Mouse (Mus musculus): Measurements from ENCODE around the gene Actn2. TPM values are rescaled to one million over a fixed set of nuclear protein-coding genes. Genes with fewer than 3 reads are reported as not detected.
A peak's percentile ranks its signal among the peaks of the same experiment; 100 is the strongest.

Actn2 gene
- 1,874 and 1,903 TPM in 2 replicates for polyA plus RNA-seq (2015; fragmentation: Nextera tagmentation; extraction: Ambion mirVana)

GRCm38 (mm10) chr13:12340183-12340975, at the start of gene Actn2:
TSS of gene Actn2 (minus strand) at chr13:12340760.
- Histone ChIP-seq H3K27ac (ENCODE audit: low read length) (peak within 1 kb of the TSS; percentile 96), H3K27me3 (ENCODE audit: control insufficient read depth, insufficient read depth, low read length) (no peaks in the 10 kb centered on the region), H3K4me1 (ENCODE audit: control insufficient read depth, insufficient read depth, low read length) (peaks cover 8% of the 10 kb centered on the region), H3K4me2 (ENCODE audit: low read depth, low read length) (peak within 1 kb of the TSS; percentile 60), H3K36me3 (ENCODE audit: control insufficient read depth, insufficient read depth) (no peaks in the 10 kb centered on the region), H3K4me3 (ENCODE audit: low read length) (peak within 1 kb of the TSS; percentile 79), H3K9me3 (replicated peaks; ENCODE audit: control insufficient read depth, low read length) (no peaks in the 10 kb centered on the region), H3K9ac (ENCODE audit: low read length) (peak within 1 kb of the TSS; percentile 90)
- under 1% methylated on average over 43 of the region's 43 CpGs for whole genome bisulfite sequencing
- peak; percentile 88 for ATAC-seq (replicated peaks; ENCODE audit: extremely low read depth, insufficient read depth, low FRiP score)

- H3K27ac ChIP-seq (ENCODE audit: low read length), result no peak overlapping the region
These were observed 45.7 kb upstream of the Actn2 start for GRCm38 (mm10) chr13:12386286-12386685.

GRCm38 (mm10) chr13:12384796-12385195, 44.2 kb upstream of the Actn2 start:
- Histone ChIP-seq H3K4me2 (ENCODE audit: low read depth, low read length) (peak overlapping the region; percentile 8; the same call in 1 of the 2 replicates), H3K36me3 (ENCODE audit: control insufficient read depth, insufficient read depth) (no peaks in the 10 kb centered on the region), H3K4me3 (ENCODE audit: low read length) (no peak overlapping the region), H3K4me1 (ENCODE audit: control insufficient read depth, insufficient read depth, low read length) (peaks cover 4% of the 10 kb centered on the region), H3K27me3 (ENCODE audit: control insufficient read depth, insufficient read depth, low read length) (no peaks in the 10 kb centered on the region), H3K9ac (ENCODE audit: low read length) (peak overlapping the region; percentile 25; the same call in 1 of the 2 replicates), H3K9me3 (replicated peaks; ENCODE audit: control insufficient read depth, low read length) (peaks cover 6% of the 10 kb centered on the region), H3K27ac (ENCODE audit: low read length) (peak overlapping the region; percentile 80)
- ATAC-seq (replicated peaks; ENCODE audit: extremely low read depth, insufficient read depth, low FRiP score), result 0 out of 2 replicates have a peak, but pooled peaks have one; percentile 23

More at GRCm38 (mm10) chr13:12386286-12386685, 45.7 kb upstream of the Actn2 start:
- Histone ChIP-seq H3K4me1 (ENCODE audit: control insufficient read depth, insufficient read depth, low read length) (peaks cover 4% of the 10 kb centered on the region), H3K27me3 (ENCODE audit: control insufficient read depth, insufficient read depth, low read length) (no peaks in the 10 kb centered on the region), H3K9ac (ENCODE audit: low read length) (no peak overlapping the region), H3K36me3 (ENCODE audit: control insufficient read depth, insufficient read depth) (no peaks in the 10 kb centered on the region), H3K4me2 (ENCODE audit: low read depth, low read length) (no peak overlapping the region), H3K9me3 (replicated peaks; ENCODE audit: control insufficient read depth, low read length) (peaks cover 6% of the 10 kb centered on the region), H3K4me3 (ENCODE audit: low read length) (no peak overlapping the region)
- no peak for ATAC-seq (replicated peaks; ENCODE audit: extremely low read depth, insufficient read depth, low FRiP score)

GRCm38 (mm10) chr13:12376778-12377177, 36.2 kb upstream of the Actn2 start:
- ATAC-seq (replicated peaks; ENCODE audit: extremely low read depth, insufficient read depth, low FRiP score), result no peak
- H3K4me1 ChIP-seq (ENCODE audit: control insufficient read depth, insufficient read depth, low read length), result no peaks in the 10 kb centered on the region
- H3K36me3 ChIP-seq (ENCODE audit: control insufficient read depth, insufficient read depth), result no peaks in the 10 kb centered on the region
- H3K9me3 ChIP-seq (replicated peaks; ENCODE audit: control insufficient read depth, low read length), result peaks cover 4% of the 10 kb centered on the region; the same call in 1 of the 2 replicates
- no peak overlapping the region for H3K9ac ChIP-seq (ENCODE audit: low read length)
- 59% methylated on average over 1 of the region's 1 CpGs for WGBS
- H3K4me2 ChIP-seq (ENCODE audit: low read depth, low read length), result no peak overlapping the region
- H3K27ac ChIP-seq (ENCODE audit: low read length), result no peak overlapping the region
- no peaks in the 10 kb centered on the region for H3K27me3 ChIP-seq (ENCODE audit: control insufficient read depth, insufficient read depth, low read length)
- H3K4me3 ChIP-seq (ENCODE audit: low read length), result no peak overlapping the region

GRCm38 (mm10) chr13:12372755-12373154, 32.2 kb upstream of the Actn2 start:
- no peak for ATAC-seq (replicated peaks; ENCODE audit: extremely low read depth, insufficient read depth, low FRiP score)

GRCm38 (mm10) chr13:12369930-12370329, 29.4 kb upstream of the Actn2 start:
- WGBS, result 35% methylated on average over 11 of the region's 11 CpGs
- H3K36me3 ChIP-seq (ENCODE audit: control insufficient read depth, insufficient read depth), result no peaks in the 10 kb centered on the region
- peaks cover 14% of the 10 kb centered on the region for H3K4me1 ChIP-seq (ENCODE audit: control insufficient read depth, insufficient read depth, low read length)
- peak overlapping the region; percentile 66 for H3K4me2 ChIP-seq (ENCODE audit: low read depth, low read length)
- H3K9ac ChIP-seq (ENCODE audit: low read length), result peak overlapping the region; percentile 73
- H3K27me3 ChIP-seq (ENCODE audit: control insufficient read depth, insufficient read depth, low read length), result no peaks in the 10 kb centered on the region
- peak overlapping the region; percentile 37 for H3K4me3 ChIP-seq (ENCODE audit: low read length)
- peak; percentile 91 for ATAC-seq (replicated peaks; ENCODE audit: extremely low read depth, insufficient read depth, low FRiP score)
- peaks cover 4% of the 10 kb centered on the region; the same call in 1 of the 2 replicates for H3K9me3 ChIP-seq (replicated peaks; ENCODE audit: control insufficient read depth, low read length)
- peak overlapping the region; percentile 98 for H3K27ac ChIP-seq (ENCODE audit: low read length)

More at GRCm38 (mm10) chr13:12372755-12373154, 32.2 kb upstream of the Actn2 start:
- H3K9ac ChIP-seq (ENCODE audit: low read length), result no peak overlapping the region
- no peaks in the 10 kb centered on the region for H3K27me3 ChIP-seq (ENCODE audit: control insufficient read depth, insufficient read depth, low read length)
- no peak overlapping the region for H3K27ac ChIP-seq (ENCODE audit: low read length)
- H3K9me3 ChIP-seq (replicated peaks; ENCODE audit: control insufficient read depth, low read length), result peaks cover 4% of the 10 kb centered on the region; the same call in 1 of the 2 replicates
- WGBS, result 31% methylated on average over 3 of the region's 3 CpGs
- no peak overlapping the region for H3K4me2 ChIP-seq (ENCODE audit: low read depth, low read length)
- peaks cover 14% of the 10 kb centered on the region for H3K4me1 ChIP-seq (ENCODE audit: control insufficient read depth, insufficient read depth, low read length)
- no peak overlapping the region for H3K4me3 ChIP-seq (ENCODE audit: low read length)
- H3K36me3 ChIP-seq (ENCODE audit: control insufficient read depth, insufficient read depth), result no peaks in the 10 kb centered on the region

- no peaks in the 10 kb centered on the region for H3K36me3 ChIP-seq (ENCODE audit: control insufficient read depth, insufficient read depth)
- H3K27me3 ChIP-seq (ENCODE audit: control insufficient read depth, insufficient read depth, low read length), result no peaks in the 10 kb centered on the region
- H3K9ac ChIP-seq (ENCODE audit: low read length), result peak overlapping the region; percentile 73
- H3K4me1 ChIP-seq (ENCODE audit: control insufficient read depth, insufficient read depth, low read length), result peaks cover 14% of the 10 kb centered on the region
- peak overlapping the region; percentile 37 for H3K4me3 ChIP-seq (ENCODE audit: low read length)
- ATAC-seq (replicated peaks; ENCODE audit: extremely low read depth, insufficient read depth, low FRiP score), result peak; percentile 78
- peak overlapping the region; percentile 66 for H3K4me2 ChIP-seq (ENCODE audit: low read depth, low read length)
- H3K27ac ChIP-seq (ENCODE audit: low read length), result peak overlapping the region; percentile 98
- no peaks in the 10 kb centered on the region for H3K9me3 ChIP-seq (replicated peaks; ENCODE audit: control insufficient read depth, low read length)
- 18% methylated on average over 8 of the region's 8 CpGs for WGBS
These were observed 28.6 kb upstream of the Actn2 start for GRCm38 (mm10) chr13:12369041-12369621.

- Histone ChIP-seq H3K4me2 (ENCODE audit: low read depth, low read length) (no peak overlapping the region), H3K36me3 (ENCODE audit: control insufficient read depth, insufficient read depth) (no peaks in the 10 kb centered on the region), H3K4me3 (ENCODE audit: low read length) (no peak overlapping the region), H3K9me3 (replicated peaks; ENCODE audit: control insufficient read depth, low read length) (peaks cover 3% of the 10 kb centered on the region; the same call in 1 of the 2 replicates), H3K4me1 (ENCODE audit: control insufficient read depth, insufficient read depth, low read length) (peaks cover 11% of the 10 kb centered on the region), H3K27ac (ENCODE audit: low read length) (peak overlapping the region; percentile 72), H3K9ac (ENCODE audit: low read length) (no peak overlapping the region), H3K27me3 (ENCODE audit: control insufficient read depth, insufficient read depth, low read length) (no peaks in the 10 kb centered on the region)
- ATAC-seq (replicated peaks; ENCODE audit: extremely low read depth, insufficient read depth, low FRiP score), result peak; percentile 75
- WGBS, result 51% methylated on average over 4 of the region's 4 CpGs
These were observed 20.9 kb upstream of the Actn2 start for GRCm38 (mm10) chr13:12361486-12361885.

DNA sequence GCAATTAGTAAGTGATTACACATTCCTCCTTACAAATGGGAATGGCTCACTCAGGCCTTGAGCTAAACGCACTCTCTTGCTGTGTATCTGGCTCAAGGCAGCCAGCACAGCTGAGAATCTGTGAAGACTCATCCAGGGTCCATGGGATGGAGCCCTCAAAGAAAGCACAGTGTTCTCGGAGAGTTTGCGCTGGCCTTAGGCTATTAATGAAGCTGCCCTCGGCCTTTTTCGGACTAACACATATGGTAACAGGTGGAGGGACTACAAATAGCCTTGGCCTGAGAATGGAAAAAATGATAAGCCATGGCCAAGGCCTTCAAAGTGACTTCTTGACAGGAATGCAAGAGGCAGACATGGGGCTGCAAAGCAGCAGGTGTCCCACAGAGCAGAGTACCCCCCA, 17.0 kb upstream of the Actn2 start:
- no peaks in the 10 kb centered on the region; the same call in 1 of the 2 replicates for H3K27me3 ChIP-seq (ENCODE audit: control insufficient read depth, insufficient read depth, low read length)
- WGBS, result 59% methylated on average over 5 of the region's 5 CpGs
- no peak overlapping the region for H3K27ac ChIP-seq (ENCODE audit: low read length)
- no peak for ATAC-seq (replicated peaks; ENCODE audit: extremely low read depth, insufficient read depth, low FRiP score)
- peaks cover 11% of the 10 kb centered on the region for H3K4me1 ChIP-seq (ENCODE audit: control insufficient read depth, insufficient read depth, low read length)
- H3K9me3 ChIP-seq (replicated peaks; ENCODE audit: control insufficient read depth, low read length), result no peaks in the 10 kb centered on the region
- H3K9ac ChIP-seq (ENCODE audit: low read length), result no peak overlapping the region
- no peak overlapping the region for H3K4me2 ChIP-seq (ENCODE audit: low read depth, low read length)
- no peaks in the 10 kb centered on the region for H3K36me3 ChIP-seq (ENCODE audit: control insufficient read depth, insufficient read depth)
- no peak overlapping the region for H3K4me3 ChIP-seq (ENCODE audit: low read length)
